Mouse (Mus musculus) C2C12 (cell line): Measurements from ENCODE around the gene Ush2a. TPM values are rescaled to one million over a fixed set of nuclear protein-coding genes. Genes with fewer than 3 reads are reported as not detected.

Experiments used
- H3K27me3 ChIP-seq: one replicate; pipeline ENCODE4 v1.6.1; 2011; ENCODE audit not compliant: control insufficient read depth, insufficient read depth, insufficient read length
- H3K36me3 ChIP-seq: one replicate; pipeline ENCODE4 v1.6.1; 2011; ENCODE audit not compliant: control insufficient read depth, insufficient read depth
- H3K4me3 ChIP-seq: one replicate; pipeline ENCODE4 v1.5.1; 2011; ENCODE audit warnings: mild to moderate bottlenecking, control low read depth; ENCODE audit not compliant: poor library complexity, insufficient read depth, severe bottlenecking
- H3K79me2 ChIP-seq: one replicate; pipeline ENCODE4 v1.6.1; 2011; ENCODE audit not compliant: control insufficient read depth, insufficient read depth
- H3K79me3 ChIP-seq: one replicate; pipeline ENCODE4 v1.6.1; 2011; ENCODE audit warnings: low read depth, control low read depth
- H3ac ChIP-seq: one replicate; pipeline ENCODE3; 2011; ENCODE audit warnings: low read depth; ENCODE audit not compliant: control insufficient read depth, insufficient read length
- CEBPB ChIP-seq: IDR thresholded peaks from one replicate; pipeline ENCODE4 v1.6.1; 2011; ENCODE audit warnings: low read depth, mild to moderate bottlenecking, control low read depth, moderate library complexity
- CTCF ChIP-seq: IDR thresholded peaks from one replicate; pipeline ENCODE4 v1.5.1; 2011; ENCODE audit not compliant: control insufficient read depth, insufficient read depth, insufficient read length
- FOSL1 ChIP-seq: IDR thresholded peaks from one replicate; pipeline ENCODE4 v1.8.0; 2011; ENCODE audit warnings: mild to moderate bottlenecking, low read length; ENCODE audit not compliant: poor library complexity, insufficient read depth, severe bottlenecking
- MAX ChIP-seq: IDR thresholded peaks from one replicate; pipeline ENCODE4 v1.6.1; 2011; ENCODE audit warnings: mild to moderate bottlenecking, control low read depth
- MYOD1 ChIP-seq: IDR thresholded peaks from one replicate; pipeline ENCODE4 v1.6.1; 2011; ENCODE audit warnings: low read depth; ENCODE audit not compliant: control insufficient read depth, insufficient read length
- MYOG ChIP-seq: IDR thresholded peaks from one replicate; pipeline ENCODE4 v1.6.1; 2011; ENCODE audit not compliant: control insufficient read depth, insufficient read length; ENCODE audit errors: extremely low read depth
- USF1 ChIP-seq: IDR thresholded peaks from one replicate; pipeline ENCODE4 v1.6.1; 2011; ENCODE audit warnings: low read depth, mild to moderate bottlenecking, control low read depth, moderate library complexity
- polyA plus RNA-seq: library from polyadenylated mRNA; unstranded; fragments of >200 nt; fragmentation: generic; extraction: Trizol; gene quantifications from one replicate; pipeline ENCODE4 v1.2.1, GENCODE M21; 2012; ENCODE audit warnings: missing spikeins

Gene Ush2a
- polyA plus RNA-seq, 1 experiment, result not detected

DNA sequence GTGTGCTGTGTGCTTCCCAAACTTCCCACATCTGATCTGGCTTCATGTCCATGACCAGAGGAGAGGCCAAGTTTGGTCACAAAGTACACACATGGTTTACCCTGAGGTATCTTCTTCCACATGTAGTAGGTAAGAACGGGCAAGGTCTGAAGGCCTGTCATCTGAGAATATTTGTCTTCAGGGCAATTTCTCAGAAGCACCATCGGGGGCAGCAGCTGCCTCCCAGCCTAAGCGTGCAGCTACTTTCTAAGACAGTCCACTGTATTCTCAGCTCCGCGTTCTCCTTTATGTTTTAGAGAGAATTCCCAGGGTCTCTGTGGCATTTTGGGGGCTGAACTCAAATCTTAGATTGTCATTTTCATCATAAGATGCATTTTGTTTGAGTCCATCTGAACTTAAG, 186.1 kb downstream of the Ush2a start:
- TF ChIP-seq MYOG (no peak), USF1 (no peak), CTCF (no peak), MYOD1 (no peak), CEBPB (no peak), FOSL1 (no peak), MAX (no peak)
- Histone ChIP-seq H3K4me3 (no peak overlapping the region), H3ac (no peak overlapping the region), H3K27me3 (no peaks in the 10 kb centered on the region), H3K79me3 (no peaks in the 10 kb centered on the region), H3K36me3 (no peaks in the 10 kb centered on the region), H3K79me2 (no peaks in the 10 kb centered on the region)

GRCm38 (mm10) chr1:188456466-188457175, 194.8 kb downstream of the Ush2a start:
- H3K36me3 ChIP-seq, result no peaks in the 10 kb centered on the region
- H3ac ChIP-seq, result no peak overlapping the region
- no peak for TF ChIP-seq MYOG
- no peak for TF ChIP-seq MYOD1
- no peak for TF ChIP-seq CTCF
- TF ChIP-seq CEBPB, result no peak
- no peak for TF ChIP-seq FOSL1
- TF ChIP-seq MAX, result no peak
- TF ChIP-seq USF1, result no peak
- no peaks in the 10 kb centered on the region for H3K27me3 ChIP-seq
- H3K79me2 ChIP-seq, result no peaks in the 10 kb centered on the region
- H3K4me3 ChIP-seq, result no peak overlapping the region
- H3K79me3 ChIP-seq, result no peaks in the 10 kb centered on the region

- TF ChIP-seq FOSL1 (no peak), MAX (no peak), CTCF (no peak), MYOD1 (no peak), CEBPB (no peak), USF1 (no peak), MYOG (no peak)
- H3K79me2 ChIP-seq, result no peaks in the 10 kb centered on the region
- no peak overlapping the region for H3ac ChIP-seq
- no peaks in the 10 kb centered on the region for H3K27me3 ChIP-seq
- H3K79me3 ChIP-seq, result no peaks in the 10 kb centered on the region
- no peak overlapping the region for H3K4me3 ChIP-seq
- H3K36me3 ChIP-seq, result no peaks in the 10 kb centered on the region
Observed at GRCm38 (mm10) chr1:188457221-188458008, 195.6 kb downstream of the Ush2a start.

DNA sequence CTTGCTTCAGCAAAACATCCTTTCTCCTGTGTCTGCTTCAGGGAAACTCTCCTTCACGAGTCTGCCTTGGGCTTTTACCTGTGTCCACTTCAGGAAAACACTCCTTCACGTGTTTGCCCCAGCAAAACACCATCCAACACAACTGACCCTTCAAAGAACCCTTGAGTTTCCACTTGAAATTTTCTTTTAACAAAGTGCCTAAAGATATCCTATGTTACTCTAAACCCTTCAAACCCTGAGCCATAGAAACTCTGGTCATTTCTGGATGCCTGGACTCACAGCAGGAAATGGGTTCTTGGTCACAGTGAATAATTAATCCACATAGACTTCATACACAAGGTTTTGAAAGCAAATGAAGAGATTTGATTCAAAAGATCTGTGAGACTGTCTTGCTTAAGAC, 199.4 kb downstream of the Ush2a start:
- H3K79me3 ChIP-seq, result no peaks in the 10 kb centered on the region
- TF ChIP-seq MYOD1 (no peak), CEBPB (no peak), CTCF (no peak), MAX (no peak), MYOG (no peak), FOSL1 (no peak), USF1 (no peak)

DNA sequence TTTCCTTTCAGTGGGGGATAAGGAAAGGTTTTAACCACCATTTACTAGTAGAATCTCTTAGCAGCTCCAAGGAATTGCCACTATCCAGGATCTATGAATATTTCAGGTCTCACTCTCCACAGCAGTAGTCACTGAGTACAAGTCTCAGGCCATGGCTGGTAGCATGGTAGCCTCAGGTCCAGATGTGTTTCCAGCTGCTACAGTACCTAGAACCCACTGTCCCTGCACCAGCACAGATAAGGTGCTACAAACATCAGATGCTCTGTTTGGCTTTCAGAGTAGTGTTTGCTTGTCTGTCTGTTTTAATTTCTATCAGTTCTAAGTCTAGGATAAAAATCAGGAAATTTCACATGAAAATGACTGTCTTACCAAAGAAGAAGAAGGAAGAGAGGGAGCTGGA, 202.8 kb downstream of the Ush2a start:
- no peaks in the 10 kb centered on the region for H3K27me3 ChIP-seq
- H3K36me3 ChIP-seq, result no peaks in the 10 kb centered on the region
- TF ChIP-seq USF1, result no peak
- TF ChIP-seq CEBPB, result no peak
- TF ChIP-seq MYOD1, result no peak
- TF ChIP-seq MYOG, result no peak
- no peak for TF ChIP-seq MAX
- TF ChIP-seq CTCF, result no peak
- no peak for TF ChIP-seq FOSL1
- no peak overlapping the region for H3K4me3 ChIP-seq
- H3K79me2 ChIP-seq, result no peaks in the 10 kb centered on the region
- no peaks in the 10 kb centered on the region for H3K79me3 ChIP-seq
- no peak overlapping the region for H3ac ChIP-seq

More for the DNA sequence above, 199.4 kb downstream of the Ush2a start:
- no peaks in the 10 kb centered on the region for H3K36me3 ChIP-seq
- no peaks in the 10 kb centered on the region for H3K27me3 ChIP-seq
- no peaks in the 10 kb centered on the region for H3K79me2 ChIP-seq
- H3ac ChIP-seq, result no peak overlapping the region
- H3K4me3 ChIP-seq, result no peak overlapping the region
